Mouse (Mus musculus) limb, embryonic 15.5 days (tissue): Measurements from ENCODE around the gene Wwox. TPM values are rescaled to one million over a fixed set of nuclear protein-coding genes. Genes with fewer than 3 reads are reported as not detected.

Experiments
- ATAC-seq: fragments of 200-750 bp; cut with Nextera tagmentation; 2 replicates; pipeline ENCODE4 v1.8.0; 2017; ENCODE audit warnings: low read depth, moderate TSS enrichment; ENCODE audit not compliant: insufficient number of reproducible peaks, low FRiP score, low TSS enrichment
- H3K27ac ChIP-seq: fragments of 300-500 bp; sonication (generic); 2 replicates; pipeline ENCODE4 v1.5.1; 2015; ENCODE audit warnings: moderate library complexity, mild to moderate bottlenecking, inconsistent platforms
- H3K27me3 ChIP-seq: fragments of 300-500 bp; sonication (generic); 2 replicates; pipeline ENCODE4 v1.6.1; 2015; ENCODE audit warnings: inconsistent platforms
- H3K36me3 ChIP-seq: fragments of 300-500 bp; sonication (generic); 2 replicates; pipeline ENCODE4 v1.6.1; 2015; ENCODE audit warnings: inconsistent platforms
- H3K4me1 ChIP-seq: fragments of 300-500 bp; sonication (generic); 2 replicates; pipeline ENCODE4 v1.6.1; 2015; ENCODE audit warnings: inconsistent platforms
- H3K4me2 ChIP-seq: fragments of 300-500 bp; sonication (generic); 2 replicates; pipeline ENCODE4 v1.6.1; 2015; ENCODE audit warnings: mild to moderate bottlenecking, inconsistent platforms
- H3K4me3 ChIP-seq: fragments of 300-500 bp; sonication (generic); 2 replicates; pipeline ENCODE4 v1.5.1; 2015; ENCODE audit warnings: mild to moderate bottlenecking, inconsistent platforms
- H3K9ac ChIP-seq: fragments of 300-500 bp; sonication (generic); 2 replicates; pipeline ENCODE4 v1.6.1; 2015; ENCODE audit warnings: inconsistent platforms
- H3K9me3 ChIP-seq: fragments of 300-500 bp; sonication (generic); 2 replicates; pipeline ENCODE4 v1.6.1; 2016; ENCODE audit warnings: inconsistent platforms
- WGBS: fragments of 180-500 bp; shearing (Covaris S2); methylation state at CpG from one replicate; pipeline ENCODE4 v1.1.7; 2015; 5-methylcytosine and 5-hydroxymethylcytosine counted together
- polyA plus RNA-seq: library from polyadenylated mRNA; unstranded; fragments of >200 nt; fragmentation: Nextera tagmentation; extraction: Ambion mirVana; gene quantifications from 2 replicates; pipeline ENCODE4 v1.2.1, GENCODE M21; 2015

The Wwox gene
- polyA plus RNA-seq, 1 experiment from 2014 or later: 10.4 TPM

GRCm38 (mm10) chr8:114441616-114442015 is 2.2 kb downstream of the Wwox start:
- 76% methylated on average over 4 of the region's 4 CpGs for WGBS
- H3K27ac ChIP-seq: no peak overlapping the region
- H3K36me3 ChIP-seq: no peaks in the 10 kb centered on the region
- H3K4me3 ChIP-seq: no peak overlapping the region
- H3K9me3 ChIP-seq: no peaks in the 10 kb centered on the region
- H3K27me3 ChIP-seq: no peaks in the 10 kb centered on the region
- peaks cover 14% of the 10 kb centered on the region for H3K4me1 ChIP-seq
- no peak overlapping the region for H3K4me2 ChIP-seq
- ATAC-seq: no peak
- no peak overlapping the region for H3K9ac ChIP-seq

GRCm38 (mm10) chr8:114446884-114447283 is 7.4 kb downstream of the Wwox start:
- 66% methylated on average over 7 of the region's 7 CpGs for WGBS
- 0 out of 2 replicates have a peak, but pooled peaks cover 6% of the 10 kb centered on the region for H3K36me3 ChIP-seq
- peaks cover 8% of the 10 kb centered on the region; the same call in 1 of the 2 replicates for H3K27me3 ChIP-seq
- no peak overlapping the region for H3K9ac ChIP-seq
- H3K9me3 ChIP-seq: no peaks in the 10 kb centered on the region
- no peak for ATAC-seq
- H3K4me2 ChIP-seq: no peak overlapping the region
- no peak overlapping the region for H3K4me3 ChIP-seq
- H3K4me1 ChIP-seq: no peaks in the 10 kb centered on the region
- no peak overlapping the region for H3K27ac ChIP-seq

- Histone ChIP-seq H3K9me3 (no peaks in the 10 kb centered on the region), H3K4me2 (no peak overlapping the region), H3K27me3 (peaks cover 11% of the 10 kb centered on the region; the same call in 1 of the 2 replicates), H3K4me1 (no peaks in the 10 kb centered on the region), H3K4me3 (no peak overlapping the region), H3K9ac (no peak overlapping the region), H3K36me3 (0 out of 2 replicates have a peak, but pooled peaks cover 6% of the 10 kb centered on the region), H3K27ac (no peak overlapping the region)
- 86% methylated on average over 8 of the region's 8 CpGs for WGBS
- ATAC-seq: no peak
Measured at GRCm38 (mm10) chr8:114452278-114452677, 12.8 kb downstream of the Wwox start.

- no peaks in the 10 kb centered on the region for H3K9me3 ChIP-seq
- WGBS: 20% methylated on average over 9 of the region's 9 CpGs
- H3K4me3 ChIP-seq: no peak overlapping the region
- H3K36me3 ChIP-seq: 0 out of 2 replicates have a peak, but pooled peaks cover 6% of the 10 kb centered on the region
- no peak overlapping the region for H3K9ac ChIP-seq
- H3K27ac ChIP-seq: no peak overlapping the region
- peaks cover 11% of the 10 kb centered on the region; the same call in 1 of the 2 replicates for H3K27me3 ChIP-seq
- no peak overlapping the region for H3K4me2 ChIP-seq
- no peak for ATAC-seq
- H3K4me1 ChIP-seq: no peaks in the 10 kb centered on the region
Measured at GRCm38 (mm10) chr8:114452781-114453221, 13.3 kb downstream of the Wwox start.

GRCm38 (mm10) chr8:114455302-114455701 is 15.8 kb downstream of the Wwox start:
- H3K9me3 ChIP-seq: no peaks in the 10 kb centered on the region
- no peak overlapping the region for H3K4me3 ChIP-seq
- H3K27me3 ChIP-seq: peaks cover 6% of the 10 kb centered on the region; the same call in 1 of the 2 replicates
- H3K9ac ChIP-seq: no peak overlapping the region
- WGBS: 92% methylated on average over 8 of the region's 8 CpGs
- H3K4me1 ChIP-seq: no peaks in the 10 kb centered on the region
- ATAC-seq: no peak
- H3K27ac ChIP-seq: no peak overlapping the region
- H3K4me2 ChIP-seq: no peak overlapping the region
- H3K36me3 ChIP-seq: no peaks in the 10 kb centered on the region

GRCm38 (mm10) chr8:114455953-114456352 is 16.5 kb downstream of the Wwox start:
- no peak overlapping the region for H3K4me2 ChIP-seq
- no peak overlapping the region for H3K4me3 ChIP-seq
- H3K36me3 ChIP-seq: no peaks in the 10 kb centered on the region
- no peak for ATAC-seq
- H3K9ac ChIP-seq: no peak overlapping the region
- H3K4me1 ChIP-seq: no peaks in the 10 kb centered on the region
- no peak overlapping the region for H3K27ac ChIP-seq
- WGBS: 70% methylated on average over 15 of the region's 15 CpGs
- H3K9me3 ChIP-seq: no peaks in the 10 kb centered on the region
- peaks cover 4% of the 10 kb centered on the region; the same call in 1 of the 2 replicates for H3K27me3 ChIP-seq

- Histone ChIP-seq H3K4me1 (0 out of 2 replicates have a peak, but pooled peaks cover 5% of the 10 kb centered on the region), H3K4me3 (no peak overlapping the region), H3K9me3 (no peaks in the 10 kb centered on the region), H3K9ac (no peak overlapping the region), H3K27me3 (peaks cover 3% of the 10 kb centered on the region; the same call in 1 of the 2 replicates), H3K27ac (no peak overlapping the region), H3K4me2 (no peak overlapping the region), H3K36me3 (no peaks in the 10 kb centered on the region)
- WGBS: 72% methylated on average over 25 of the region's 25 CpGs
- ATAC-seq: no peak
Measured at GRCm38 (mm10) chr8:114458113-114458784, 18.8 kb downstream of the Wwox start.

- H3K9ac ChIP-seq: no peak overlapping the region
- whole genome bisulfite sequencing: 72% methylated on average over 5 of the region's 5 CpGs
- H3K36me3 ChIP-seq: no peaks in the 10 kb centered on the region
- no peak overlapping the region for H3K27ac ChIP-seq
- no peaks in the 10 kb centered on the region for H3K27me3 ChIP-seq
- H3K4me2 ChIP-seq: no peak overlapping the region
- 0 out of 2 replicates have a peak, but pooled peaks cover 5% of the 10 kb centered on the region for H3K4me1 ChIP-seq
- no peak for ATAC-seq
- no peak overlapping the region for H3K4me3 ChIP-seq
- H3K9me3 ChIP-seq: no peaks in the 10 kb centered on the region
Measured at GRCm38 (mm10) chr8:114460600-114460999, 21.1 kb downstream of the Wwox start.

GRCm38 (mm10) chr8:114462591-114462990 is 23.1 kb downstream of the Wwox start:
- Histone ChIP-seq H3K4me3 (no peak overlapping the region), H3K9ac (no peak overlapping the region), H3K9me3 (no peaks in the 10 kb centered on the region), H3K4me2 (no peak overlapping the region), H3K36me3 (no peaks in the 10 kb centered on the region), H3K27ac (no peak overlapping the region), H3K27me3 (no peaks in the 10 kb centered on the region), H3K4me1 (0 out of 2 replicates have a peak, but pooled peaks cover 5% of the 10 kb centered on the region)
- no peak for ATAC-seq
- 85% methylated on average over 11 of the region's 11 CpGs for WGBS

GRCm38 (mm10) chr8:114463305-114463704 is 23.9 kb downstream of the Wwox start:
- Histone ChIP-seq H3K9me3 (no peaks in the 10 kb centered on the region), H3K36me3 (no peaks in the 10 kb centered on the region), H3K9ac (no peak overlapping the region), H3K4me1 (0 out of 2 replicates have a peak, but pooled peaks cover 5% of the 10 kb centered on the region), H3K4me2 (no peak overlapping the region), H3K27ac (no peak overlapping the region), H3K27me3 (no peaks in the 10 kb centered on the region), H3K4me3 (no peak overlapping the region)
- no peak for ATAC-seq
- WGBS: 69% methylated on average over 10 of the region's 10 CpGs

- no peak overlapping the region for H3K27ac ChIP-seq
- no peaks in the 10 kb centered on the region for H3K27me3 ChIP-seq
- no peak overlapping the region for H3K4me2 ChIP-seq
- H3K36me3 ChIP-seq: peaks cover 4% of the 10 kb centered on the region; the same call in 1 of the 2 replicates
- 83% methylated on average over 21 of the region's 21 CpGs for WGBS
- H3K9me3 ChIP-seq: no peaks in the 10 kb centered on the region
- H3K9ac ChIP-seq: no peak overlapping the region
- no peaks in the 10 kb centered on the region for H3K4me1 ChIP-seq
- ATAC-seq: no peak
- H3K4me3 ChIP-seq: no peak overlapping the region
Measured at GRCm38 (mm10) chr8:114468526-114469207, 29.2 kb downstream of the Wwox start.

- Histone ChIP-seq H3K4me2 (no peak overlapping the region), H3K9ac (no peak overlapping the region), H3K27me3 (no peaks in the 10 kb centered on the region), H3K9me3 (no peaks in the 10 kb centered on the region), H3K4me3 (no peak overlapping the region), H3K27ac (no peak overlapping the region), H3K36me3 (peaks cover 4% of the 10 kb centered on the region; the same call in 1 of the 2 replicates), H3K4me1 (no peaks in the 10 kb centered on the region)
- WGBS: 88% methylated on average over 10 of the region's 10 CpGs
- ATAC-seq: no peak
Measured at GRCm38 (mm10) chr8:114469208-114469590, 29.7 kb downstream of the Wwox start.
